25 mouse cellular contexts compared by ENCODE assay signal in the genomic region with DNA sequence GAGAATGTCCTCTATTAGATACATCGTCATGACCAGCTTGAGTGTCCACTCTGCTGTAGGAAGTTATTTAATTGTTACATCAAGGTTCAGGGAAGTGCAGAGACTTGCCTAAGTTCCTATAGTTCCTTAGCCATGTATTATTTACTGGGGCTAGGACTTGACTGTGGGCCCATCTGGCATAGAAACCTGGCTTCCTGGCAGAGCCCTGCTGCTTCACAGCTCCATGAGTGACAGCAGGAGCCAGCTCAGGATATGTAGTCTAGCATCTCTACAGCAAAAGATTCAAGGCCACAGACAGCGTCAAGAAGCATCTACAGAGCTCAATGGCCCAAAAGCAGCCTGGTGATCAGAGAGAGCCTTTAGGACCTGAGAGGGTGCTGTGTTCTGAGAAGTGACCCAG.
DNase-seq lines count a peak whose midpoint lies in the region; ATAC-seq and TF ChIP-seq lines count a peak whose summit lies in the region.
"Had no signal": no experiment of that assay in that cellular context is flagged by ENCODE, and none has a peak within 500 bp of the region (broad histone marks: within the 10 kb centered on the region; RNA-seq: fewer than 3 reads in every experiment).

No protein-coding gene starts in this region.

- DNase-seq in gastrocnemius, adult 2 months = peak; percentile 55
- DNase-seq in gastrocnemius, postnatal 36 days = no peak
- peak; percentile 16 to 30 for DNase-seq in right cerebral cortex, postnatal 10 days (ENCODE audit: low spot score in 2 of 2)
- DNase-seq in right cerebral cortex, adult 2 months (ENCODE audit: low spot score in 2 of 2) = no peak
- DNase-seq in layer of hippocampus, adult 2 months (ENCODE audit: low spot score in 2 of 2) = peak; percentile 42 to 49
- DNase-seq in layer of hippocampus, postnatal 36 days = peak; percentile 10 to 32
- no peak for DNase-seq in midbrain, embryonic 11.5 days (ENCODE audit: low spot score, missing footprints)
- DNase-seq in liver, embryonic 11.5 days (ENCODE audit: low spot score) = no peak
- DNase-seq: adrenal gland, adult 2 months; adrenal gland, postnatal 25 days; cerebellum, adult 11 months; cerebellum, adult 2 months; cerebellum, adult 9-11 months; gastrocnemius, postnatal 10 days; heart, postnatal 10 days; heart, postnatal 36 days had no signal

- intact Hi-C loops in gastrocnemius, adult 2 months (cut with DNase I) = no loop called here
- intact Hi-C loops in gastrocnemius, postnatal 36 days (cut with DNase I) = no loop called here

- no peaks in the 10 kb centered on the region for H3K36me3 ChIP-seq in midbrain, embryonic 11.5 days (ENCODE audit: control insufficient read depth, insufficient read depth, low read length)
- no peaks in the 10 kb centered on the region for H3K36me3 ChIP-seq in liver, embryonic 11.5 days (ENCODE audit: control insufficient read depth, insufficient read depth, low read length)
- H3K36me3 ChIP-seq: embryonic facial prominence, embryonic 12.5 days; embryonic facial prominence, embryonic 15.5 days; forebrain, embryonic 12.5 days; heart, embryonic 12.5 days; heart, embryonic 15.5 days; hindbrain, embryonic 10.5 days; hindbrain, embryonic 13.5 days had no signal

- no peak for TF ChIP-seq CTCF in gastrocnemius, adult 2 months (IDR thresholded peaks at IDR 0.05)
- no peak for TF ChIP-seq CTCF in layer of hippocampus, adult 2 months (conservative IDR thresholded peaks at IDR 0.05)

- H3K9me3 ChIP-seq in midbrain, embryonic 11.5 days (ENCODE audit: control insufficient read depth, low read length) = no peaks in the 10 kb centered on the region
- H3K9me3 ChIP-seq in liver, embryonic 11.5 days (ENCODE audit: control insufficient read depth, low read length) = no peaks in the 10 kb centered on the region
- H3K9me3 ChIP-seq: embryonic facial prominence, embryonic 12.5 days; embryonic facial prominence, embryonic 15.5 days; forebrain, embryonic 12.5 days; heart, embryonic 15.5 days; hindbrain, embryonic 10.5 days; hindbrain, embryonic 13.5 days had no signal

- H3K4me3 ChIP-seq in gastrocnemius, adult 2 months = no peak overlapping the region
- no peak overlapping the region for H3K4me3 ChIP-seq in layer of hippocampus, adult 2 months
- no peak overlapping the region for H3K4me3 ChIP-seq in midbrain, embryonic 11.5 days (ENCODE audit: low read depth, low read length)
- no peak overlapping the region for H3K4me3 ChIP-seq in liver, embryonic 11.5 days (ENCODE audit: low read depth, low read length)
- H3K4me3 ChIP-seq: embryonic facial prominence, embryonic 12.5 days; embryonic facial prominence, embryonic 15.5 days; forebrain, embryonic 12.5 days; heart, embryonic 12.5 days; heart, embryonic 15.5 days; hindbrain, embryonic 10.5 days; hindbrain, embryonic 13.5 days had no signal

- H3K27me3 ChIP-seq in midbrain, embryonic 11.5 days (ENCODE audit: control insufficient read depth, insufficient read depth, low read length) = no peaks in the 10 kb centered on the region
- H3K27me3 ChIP-seq in liver, embryonic 11.5 days (replicated peaks; ENCODE audit: control insufficient read depth, insufficient read depth, low read length) = no peaks in the 10 kb centered on the region
- H3K27me3 ChIP-seq: embryonic facial prominence, embryonic 12.5 days; embryonic facial prominence, embryonic 15.5 days; forebrain, embryonic 12.5 days; heart, embryonic 12.5 days; heart, embryonic 15.5 days; hindbrain, embryonic 13.5 days had no signal

- no peak overlapping the region for H3K4me2 ChIP-seq in midbrain, embryonic 11.5 days
- no peak overlapping the region for H3K4me2 ChIP-seq in liver, embryonic 11.5 days
- H3K4me2 ChIP-seq: embryonic facial prominence, embryonic 12.5 days; embryonic facial prominence, embryonic 15.5 days; forebrain, embryonic 12.5 days; heart, embryonic 12.5 days; heart, embryonic 15.5 days; hindbrain, embryonic 13.5 days had no signal

- peak overlapping the region; percentile 43 for H3K27ac ChIP-seq in gastrocnemius, adult 2 months
- no peak overlapping the region for H3K27ac ChIP-seq in layer of hippocampus, adult 2 months
- H3K27ac ChIP-seq in midbrain, embryonic 11.5 days (ENCODE audit: low read depth, low read length) = no peak overlapping the region
- H3K27ac ChIP-seq in liver, embryonic 11.5 days (ENCODE audit: low read depth, low read length) = no peak overlapping the region
- H3K27ac ChIP-seq: embryonic facial prominence, embryonic 12.5 days; embryonic facial prominence, embryonic 15.5 days; forebrain, embryonic 12.5 days; heart, embryonic 15.5 days; hindbrain, embryonic 10.5 days; hindbrain, embryonic 13.5 days had no signal

- ATAC-seq in midbrain, embryonic 11.5 days (ENCODE audit: low FRiP score) = no peak
- no peak for ATAC-seq in liver, embryonic 11.5 days (replicated peaks; ENCODE audit: low FRiP score)
- ATAC-seq: CD4-positive, CD25-positive, alpha-beta regulatory T cell, adult 4 months; hindbrain, embryonic 16.5 days had no signal

- WGBS in midbrain, embryonic 11.5 days = 94% methylated on average over 2 of the region's 2 CpGs
- whole genome bisulfite sequencing in liver, embryonic 11.5 days = 80% methylated on average over 2 of the region's 2 CpGs

- H3K9ac ChIP-seq in midbrain, embryonic 11.5 days (ENCODE audit: low read length) = no peak overlapping the region
- H3K9ac ChIP-seq in liver, embryonic 11.5 days (ENCODE audit: low read depth, low read length) = no peak overlapping the region
- H3K9ac ChIP-seq: embryonic facial prominence, embryonic 12.5 days; embryonic facial prominence, embryonic 15.5 days; forebrain, embryonic 12.5 days; heart, embryonic 12.5 days; heart, embryonic 15.5 days; hindbrain, embryonic 13.5 days had no signal

- H3K4me1 ChIP-seq in midbrain, embryonic 11.5 days (ENCODE audit: control insufficient read depth, insufficient read depth, low read length) = no peaks in the 10 kb centered on the region
- H3K4me1 ChIP-seq in liver, embryonic 11.5 days (replicated peaks; ENCODE audit: control insufficient read depth, insufficient read depth, low read length) = no peaks in the 10 kb centered on the region
- H3K4me1 ChIP-seq: embryonic facial prominence, embryonic 12.5 days; embryonic facial prominence, embryonic 15.5 days; forebrain, embryonic 12.5 days; heart, embryonic 15.5 days; hindbrain, embryonic 10.5 days; hindbrain, embryonic 13.5 days had no signal

Comparison
In these comparisons a context has a peak if more than half of its experiments do, and no peak if none do; other contexts are left out.
1. DNase-seq: peak in gastrocnemius, adult 2 months (single experiment), right cerebral cortex, postnatal 10 days (2 of 2), layer of hippocampus, adult 2 months (2 of 2) and layer of hippocampus, postnatal 36 days (2 of 2); none in gastrocnemius, postnatal 36 days (0 of 2), right cerebral cortex, adult 2 months (0 of 2), midbrain, embryonic 11.5 days (single experiment) and liver, embryonic 11.5 days (single experiment).